ENCODE assay signal across 11 mouse cellular contexts in the genomic region with DNA sequence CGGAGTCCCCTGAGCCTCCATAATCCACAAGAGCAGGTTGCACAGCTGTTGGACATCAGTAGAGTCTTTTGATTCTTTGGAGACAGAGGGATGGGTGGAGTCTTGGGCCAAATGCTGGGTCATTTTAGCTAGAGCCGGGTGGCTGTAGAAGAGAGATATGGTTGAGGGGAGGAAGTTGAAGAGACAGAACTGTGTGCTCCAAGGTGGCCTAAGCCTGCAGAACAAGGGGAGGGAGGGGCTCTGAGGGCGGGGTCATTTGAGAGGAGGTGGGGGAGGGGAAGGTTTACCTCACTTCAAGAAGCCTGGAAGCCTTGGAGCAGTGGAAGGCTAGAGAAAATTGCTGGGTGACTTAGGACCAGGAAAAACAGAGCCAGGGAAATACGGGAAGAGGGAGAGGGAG. TPM values are rescaled to one million over a fixed set of nuclear protein-coding genes. Genes with fewer than 3 reads are reported as not detected.
DNase-seq lines count a peak whose midpoint lies in the region; ATAC-seq and TF ChIP-seq lines count a peak whose summit lies in the region.
"Had no signal": no experiment of that assay in that cellular context is flagged by ENCODE, and none has a peak within 500 bp of the region (broad histone marks: within the 10 kb centered on the region; RNA-seq: fewer than 3 reads in every experiment).

TSS of gene Treml2 (plus strand) at position 296 of the 400 bp plus-strand sequence.

- peak within 1 kb of the TSS; percentile 58 for H3K4me3 ChIP-seq in lung, adult 2 months (replicated peaks; ENCODE audit: extremely low read depth, low read depth, low read length)
- H3K4me3 ChIP-seq in lung, postnatal 0 days (ENCODE audit: low read depth, low read length): no peak within 1 kb of the TSS
- H3K4me3 ChIP-seq in intestine, embryonic 15.5 days (replicated peaks): no peak within 1 kb of the TSS
- no peak within 1 kb of the TSS for H3K4me3 ChIP-seq in forebrain, embryonic 12.5 days (replicated peaks)
- H3K4me3 ChIP-seq in forebrain, embryonic 14.5 days (ENCODE audit: low read depth, low read length): no peak within 1 kb of the TSS
- H3K4me3 ChIP-seq: embryonic facial prominence, embryonic 15.5 days; limb, embryonic 12.5 days had no signal

- H3K36me3 ChIP-seq in lung, postnatal 0 days (ENCODE audit: insufficient read depth, low read length): no peaks in the 10 kb centered on the region
- no peaks in the 10 kb centered on the region for H3K36me3 ChIP-seq in intestine, embryonic 15.5 days
- H3K36me3 ChIP-seq in forebrain, embryonic 12.5 days (replicated peaks): no peaks in the 10 kb centered on the region
- no peaks in the 10 kb centered on the region for H3K36me3 ChIP-seq in forebrain, embryonic 14.5 days (ENCODE audit: control insufficient read depth, insufficient read depth, low read length)
- H3K36me3 ChIP-seq: embryonic facial prominence, embryonic 15.5 days; limb, embryonic 12.5 days had no signal

- no peak within 1 kb of the TSS for H3K9ac ChIP-seq in lung, postnatal 0 days (replicated peaks; ENCODE audit: low read depth)
- H3K9ac ChIP-seq in intestine, embryonic 15.5 days: no peak within 1 kb of the TSS; the same call in 1 of the 2 replicates
- no peak within 1 kb of the TSS for H3K9ac ChIP-seq in forebrain, embryonic 12.5 days
- no peak within 1 kb of the TSS for H3K9ac ChIP-seq in forebrain, embryonic 14.5 days (ENCODE audit: low read length)
- H3K9ac ChIP-seq: embryonic facial prominence, embryonic 15.5 days; limb, embryonic 12.5 days had no signal

- TF ChIP-seq POLR2A in lung, adult 2 months (IDR thresholded peaks at IDR 0.05; ENCODE audit: borderline replicate concordance, extremely low read depth, low read depth, low read length): no peak

- WGBS in lung, adult 2 months: 22% methylated on average over 3 of the region's 4 CpGs
- 21% methylated on average over 2 of the region's 4 CpGs for WGBS in lung, postnatal 0 days
- WGBS in intestine, embryonic 15.5 days: 17% methylated on average over 3 of the region's 4 CpGs
- 35% methylated on average over 3 of the region's 4 CpGs for WGBS in forebrain, embryonic 12.5 days
- 37% methylated on average over 3 of the region's 4 CpGs for WGBS in forebrain, embryonic 14.5 days

- no peak for TF ChIP-seq EP300 in lung, postnatal 0 days (IDR thresholded peaks at IDR 0.05)

- H3K4me2 ChIP-seq in lung, postnatal 0 days (replicated peaks; ENCODE audit: low read depth, low read length): no peak within 1 kb of the TSS
- no peak within 1 kb of the TSS; the same call in 1 of the 2 replicates for H3K4me2 ChIP-seq in intestine, embryonic 15.5 days (replicated peaks)
- H3K4me2 ChIP-seq in forebrain, embryonic 12.5 days: no peak within 1 kb of the TSS
- no peak within 1 kb of the TSS for H3K4me2 ChIP-seq in forebrain, embryonic 14.5 days (ENCODE audit: low read length)
- H3K4me2 ChIP-seq: embryonic facial prominence, embryonic 15.5 days; limb, embryonic 12.5 days had no signal

- no peaks in the 10 kb centered on the region for H3K4me1 ChIP-seq in lung, adult 2 months (ENCODE audit: control insufficient read depth, insufficient read depth, low read length)
- no peaks in the 10 kb centered on the region for H3K4me1 ChIP-seq in lung, postnatal 0 days (ENCODE audit: insufficient read depth, low read depth, low read length)
- peaks cover 4% of the 10 kb centered on the region; the same call in 1 of the 2 replicates for H3K4me1 ChIP-seq in intestine, embryonic 15.5 days (replicated peaks)
- no peaks in the 10 kb centered on the region for H3K4me1 ChIP-seq in forebrain, embryonic 12.5 days
- H3K4me1 ChIP-seq in forebrain, embryonic 14.5 days (ENCODE audit: control insufficient read depth, insufficient read depth, low read length): no peaks in the 10 kb centered on the region
- H3K4me1 ChIP-seq: embryonic facial prominence, embryonic 15.5 days; limb, embryonic 12.5 days had no signal

- H3K27ac ChIP-seq in lung, postnatal 0 days (ENCODE audit: low read length): no peak within 1 kb of the TSS
- H3K27ac ChIP-seq in intestine, embryonic 15.5 days: no peak within 1 kb of the TSS
- H3K27ac ChIP-seq in forebrain, embryonic 12.5 days: no peak within 1 kb of the TSS
- no peak within 1 kb of the TSS for H3K27ac ChIP-seq in forebrain, embryonic 14.5 days (ENCODE audit: low read depth, low read length)
- H3K27ac ChIP-seq: embryonic facial prominence, embryonic 15.5 days; limb, embryonic 12.5 days had no signal

- DNase-seq in lung, adult 2 months: no peak
- no peak for DNase-seq in lung, postnatal 0 days (ENCODE audit: low spot score)
- DNase-seq in MEL-GATA-1-ER (ENCODE audit: extremely low read depth, low read depth): peak; percentile 93
- no peak for DNase-seq in frontal cortex, postnatal 25 days (ENCODE audit: low spot score in 2 of 2)
- no peak for DNase-seq in forebrain, embryonic 14.5 days (ENCODE audit: low spot score)
- DNase-seq: kidney, adult 8-10 months had no signal

- TF ChIP-seq CTCF in lung, adult 2 months (IDR thresholded peaks at IDR 0.05; ENCODE audit: insufficient read depth, low read length): no peak
- TF ChIP-seq CTCF in lung, postnatal 0 days (IDR thresholded peaks at IDR 0.05): no peak

- no peaks in the 10 kb centered on the region for H3K27me3 ChIP-seq in lung, postnatal 0 days (replicated peaks; ENCODE audit: insufficient read depth, low read length)
- H3K27me3 ChIP-seq in intestine, embryonic 15.5 days (replicated peaks): no peaks in the 10 kb centered on the region
- 0 out of 2 replicates have a peak, but pooled peaks cover 7% of the 10 kb centered on the region for H3K27me3 ChIP-seq in forebrain, embryonic 12.5 days
- no peaks in the 10 kb centered on the region for H3K27me3 ChIP-seq in forebrain, embryonic 14.5 days (replicated peaks; ENCODE audit: control insufficient read depth, insufficient read depth, low read length)
- H3K27me3 ChIP-seq: embryonic facial prominence, embryonic 15.5 days; limb, embryonic 12.5 days had no signal

- no peak for ATAC-seq in lung, postnatal 0 days
- peak; percentile 41; the same call in 1 of the 2 replicates for ATAC-seq in intestine, embryonic 15.5 days
- peak; percentile 26; the same call in 1 of the 2 replicates for ATAC-seq in neutrophil, adult 5-6 weeks (ENCODE audit: extremely low read depth, insufficient number of reproducible peaks, low FRiP score, poor library complexity, severe bottlenecking)
- no peak for ATAC-seq in forebrain, embryonic 12.5 days (ENCODE audit: low FRiP score)
- no peak for ATAC-seq in forebrain, embryonic 14.5 days

- H3K9me3 ChIP-seq in lung, postnatal 0 days (ENCODE audit: low read length): no peaks in the 10 kb centered on the region
- no peaks in the 10 kb centered on the region for H3K9me3 ChIP-seq in intestine, embryonic 15.5 days
- no peaks in the 10 kb centered on the region for H3K9me3 ChIP-seq in forebrain, embryonic 12.5 days
- H3K9me3 ChIP-seq in forebrain, embryonic 14.5 days (replicated peaks; ENCODE audit: control insufficient read depth, low read length): no peaks in the 10 kb centered on the region
- H3K9me3 ChIP-seq: embryonic facial prominence, embryonic 15.5 days; limb, embryonic 12.5 days had no signal

RNA-seq across cellular contexts. Expression of gene Treml2, which starts in this region (rescaled TPM):
- 3.0 and 6.0 TPM in 2 replicates for polyA plus RNA-seq in lung, adult 2 months (2012; rRNA removed)
- polyA plus RNA-seq in lung, postnatal 0 days (2015; fragmentation: Nextera tagmentation; extraction: Ambion mirVana): 0.40 and 0.54 TPM in 2 replicates
- 0.24 and 0.37 TPM in 2 replicates for polyA plus RNA-seq in intestine, embryonic 15.5 days (2015; fragmentation: Nextera tagmentation; extraction: Ambion mirVana)
- total RNA-seq in neutrophil, adult 5-6 weeks (2017): 145 and 151 TPM in 2 replicates
- 0.11 and 0.23 TPM in 2 replicates for polyA plus RNA-seq in forebrain, embryonic 12.5 days (2016; fragmentation: Nextera tagmentation; extraction: Ambion mirVana)
- polyA plus RNA-seq in forebrain, embryonic 14.5 days (2014; fragmentation: Nextera tagmentation; extraction: Ambion mirVana): not detected in 2 replicates

Comparison
In these comparisons a context has a peak if more than half of its experiments do, and no peak if none do; other contexts are left out.
1. Peak in ATAC-seq in intestine, embryonic 15.5 days; RNA of the gene not detected or under 1 TPM.